Mouse (Mus musculus): ENCODE data around the gene 1700123O20Rik. TPM values are rescaled to one million over a fixed set of nuclear protein-coding genes. Genes with fewer than 3 reads are reported as not detected.
A peak's percentile ranks its signal among the peaks of the same experiment; 100 is the strongest.

Gene 1700123O20Rik
- polyA plus RNA-seq, 1 experiment from 2014 or later = 96.6 TPM

DNA sequence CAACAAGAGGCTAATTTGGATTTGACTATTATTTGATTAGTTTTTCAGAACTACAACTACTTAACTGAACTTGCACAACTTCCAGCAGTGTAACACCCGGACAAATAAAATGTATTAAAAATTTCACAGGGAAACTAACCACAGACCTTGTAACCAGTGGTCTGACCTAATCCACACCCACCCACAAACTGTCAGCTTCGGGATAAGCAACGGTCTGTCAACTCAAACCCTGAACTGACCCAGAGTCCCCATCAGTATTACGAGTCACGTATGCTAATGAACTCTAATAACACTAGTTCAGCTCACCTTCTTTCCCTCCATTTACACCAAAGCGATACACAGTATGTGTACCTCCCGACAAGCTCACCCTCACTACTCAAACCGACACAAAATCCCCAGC, 545 bp upstream of the 1700123O20Rik start:
- no peak for ATAC-seq (ENCODE audit: low FRiP score, low read depth)
- Histone ChIP-seq H3K36me3 (peaks cover 44% of the 10 kb centered on the region), H3K4me3 (peak overlapping the region; percentile 75), H3K4me2 (replicated peaks) (peak overlapping the region; percentile 73), H3K27ac (peak overlapping the region; percentile 96; the same call in 1 of the 2 replicates), H3K4me1 (peaks cover 26% of the 10 kb centered on the region), H3K9ac (peak overlapping the region; percentile 94), H3K27me3 (no peaks in the 10 kb centered on the region), H3K9me3 (no peaks in the 10 kb centered on the region)
- WGBS = 7% methylated on average over 8 of the region's 8 CpGs

GRCm38 (mm10) chr14:54686522-54687143, 617 bp downstream of the 1700123O20Rik start, which contains the start of gene Acin1:
Acin1 (minus strand) TSS chr14:54686931.
- Histone ChIP-seq H3K27me3 (no peaks in the 10 kb centered on the region), H3K27ac (peak within 1 kb of the TSS; percentile 96), H3K4me2 (replicated peaks) (peak within 1 kb of the TSS; percentile 74), H3K36me3 (peaks cover 44% of the 10 kb centered on the region), H3K9ac (peak within 1 kb of the TSS; percentile 94), H3K9me3 (no peaks in the 10 kb centered on the region), H3K4me3 (peak within 1 kb of the TSS; percentile 75), H3K4me1 (peaks cover 26% of the 10 kb centered on the region)
- WGBS = under 1% methylated on average over 44 of the region's 44 CpGs
- peak; percentile 97 for ATAC-seq (ENCODE audit: low FRiP score, low read depth)

DNA sequence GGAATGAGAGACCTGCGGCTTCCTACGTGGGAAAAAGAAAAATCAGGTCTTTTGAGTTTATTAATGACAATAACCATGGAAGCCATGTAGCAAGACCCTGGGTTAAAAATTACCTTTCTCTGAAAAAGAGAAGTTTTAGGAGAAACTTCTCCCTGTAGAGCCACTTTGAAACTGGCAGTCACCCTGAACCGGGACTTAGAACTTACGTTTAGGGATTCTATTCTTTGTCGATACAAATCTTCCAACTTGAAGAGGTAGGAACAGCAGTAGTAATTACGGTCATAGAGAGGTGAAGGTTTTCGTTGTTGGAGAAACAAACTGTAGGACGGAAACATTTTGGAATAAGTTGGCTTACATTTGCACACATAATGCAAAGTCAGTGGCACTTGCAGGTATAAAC, 1.2 kb downstream of the 1700123O20Rik start:
- peak overlapping the region; percentile 69 for H3K27ac ChIP-seq
- peak overlapping the region; percentile 74 for H3K4me2 ChIP-seq (replicated peaks)
- peaks cover 26% of the 10 kb centered on the region for H3K4me1 ChIP-seq
- H3K36me3 ChIP-seq = peaks cover 38% of the 10 kb centered on the region
- ATAC-seq (ENCODE audit: low FRiP score, low read depth) = no peak
- H3K9me3 ChIP-seq = no peaks in the 10 kb centered on the region
- peak overlapping the region; percentile 75 for H3K4me3 ChIP-seq
- 4% methylated on average over 8 of the region's 8 CpGs for WGBS
- peak overlapping the region; percentile 79 for H3K9ac ChIP-seq
- H3K27me3 ChIP-seq = no peaks in the 10 kb centered on the region

DNA sequence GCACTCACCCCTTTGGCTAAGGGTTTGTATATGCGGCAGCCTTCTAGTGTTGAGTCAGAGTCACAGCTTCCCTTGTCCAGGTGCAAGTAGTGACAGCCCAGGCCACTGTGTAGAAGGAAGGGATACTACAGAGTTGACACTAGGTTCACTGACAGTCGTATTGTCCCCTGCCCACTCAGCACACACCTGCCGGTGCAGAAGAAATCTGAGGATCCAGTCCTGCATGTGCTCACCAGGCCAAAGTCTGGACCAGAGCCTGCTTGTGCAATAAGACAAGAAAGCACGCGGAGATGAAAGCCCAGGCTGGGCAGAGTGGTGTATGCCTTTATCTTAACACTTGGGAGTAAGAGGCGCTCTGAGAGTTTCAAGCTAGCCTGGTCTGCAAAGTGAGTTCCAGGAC, 9.0 kb downstream of the 1700123O20Rik start:
- no peaks in the 10 kb centered on the region for H3K27me3 ChIP-seq
- WGBS = 70% methylated on average over 6 of the region's 6 CpGs
- ATAC-seq (ENCODE audit: low FRiP score, low read depth) = no peak

DNA sequence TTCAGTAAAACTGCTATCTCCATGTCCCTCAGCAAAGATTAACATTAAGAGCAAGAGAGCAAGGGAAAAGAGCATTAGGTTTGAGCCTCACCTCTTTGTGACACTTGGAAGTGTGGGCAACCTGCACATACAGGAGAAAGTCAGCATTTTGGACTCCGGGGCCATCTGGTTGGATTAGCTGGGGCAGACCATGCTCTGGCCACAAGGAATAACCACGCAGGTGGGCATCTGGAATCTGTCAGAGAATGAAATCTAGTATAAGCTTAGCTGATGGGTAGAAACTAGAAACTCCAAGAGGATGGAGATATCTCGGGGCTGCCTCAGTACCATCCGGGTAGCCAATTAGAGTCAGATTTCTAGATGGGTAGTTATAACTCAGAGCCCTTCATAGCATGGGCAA, 10.7 kb downstream of the 1700123O20Rik start:
- 71% methylated on average over 4 of the region's 4 CpGs for whole genome bisulfite sequencing
- H3K4me1 ChIP-seq = no peaks in the 10 kb centered on the region
- H3K27me3 ChIP-seq = peaks cover 3% of the 10 kb centered on the region; the same call in 1 of the 2 replicates
- H3K4me2 ChIP-seq (replicated peaks) = no peak overlapping the region
- no peak for ATAC-seq (ENCODE audit: low FRiP score, low read depth)
- H3K4me3 ChIP-seq = no peak overlapping the region
- no peak overlapping the region for H3K27ac ChIP-seq
- H3K9me3 ChIP-seq = no peaks in the 10 kb centered on the region
- H3K9ac ChIP-seq = no peak overlapping the region
- H3K36me3 ChIP-seq = peaks cover 19% of the 10 kb centered on the region

More for the DNA sequence above, 9.0 kb downstream of the 1700123O20Rik start:
- no peak overlapping the region; the same call in 1 of the 2 replicates for H3K9ac ChIP-seq
- H3K9me3 ChIP-seq = no peaks in the 10 kb centered on the region
- H3K4me1 ChIP-seq = no peaks in the 10 kb centered on the region
- no peak overlapping the region for H3K4me3 ChIP-seq
- no peak overlapping the region for H3K27ac ChIP-seq
- H3K4me2 ChIP-seq (replicated peaks) = no peak overlapping the region
- H3K36me3 ChIP-seq = peaks cover 29% of the 10 kb centered on the region

DNA sequence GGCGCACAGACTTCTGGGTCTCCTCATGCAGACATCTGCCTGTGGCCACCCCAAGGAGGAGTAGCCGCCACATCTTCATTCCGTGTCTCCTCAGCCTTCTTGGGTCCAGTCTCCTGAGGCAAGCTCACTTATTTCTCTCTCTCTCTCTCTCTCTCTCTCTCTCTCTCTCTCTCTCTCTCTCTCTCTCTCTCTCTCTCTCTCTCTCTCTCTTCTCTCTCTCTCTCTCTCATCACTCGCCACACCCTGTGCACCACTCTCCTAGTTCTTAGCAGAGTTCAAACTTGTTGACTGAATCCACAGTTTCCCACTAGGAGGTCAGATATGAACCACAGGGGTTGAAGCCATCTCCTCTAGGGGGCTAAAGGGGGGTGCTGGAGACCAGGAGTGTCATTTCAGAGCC, 12.7 kb downstream of the 1700123O20Rik start, which contains the start of gene Gm29776:
Gene Gm29776, minus strand, starts transcription at position 101 of the 400 bp plus-strand sequence.
- Histone ChIP-seq H3K4me1 (no peaks in the 10 kb centered on the region), H3K27me3 (peaks cover 19% of the 10 kb centered on the region), H3K4me2 (replicated peaks) (no peak within 1 kb of the TSS), H3K36me3 (peaks cover 5% of the 10 kb centered on the region; the same call in 1 of the 2 replicates), H3K9me3 (no peaks in the 10 kb centered on the region), H3K4me3 (no peak within 1 kb of the TSS), H3K9ac (peak within 1 kb of the TSS; percentile 25; the same call in 1 of the 2 replicates), H3K27ac (no peak within 1 kb of the TSS)
- 72% methylated on average over 4 of the region's 4 CpGs for WGBS
- ATAC-seq (ENCODE audit: low FRiP score, low read depth) = no peak

DNA sequence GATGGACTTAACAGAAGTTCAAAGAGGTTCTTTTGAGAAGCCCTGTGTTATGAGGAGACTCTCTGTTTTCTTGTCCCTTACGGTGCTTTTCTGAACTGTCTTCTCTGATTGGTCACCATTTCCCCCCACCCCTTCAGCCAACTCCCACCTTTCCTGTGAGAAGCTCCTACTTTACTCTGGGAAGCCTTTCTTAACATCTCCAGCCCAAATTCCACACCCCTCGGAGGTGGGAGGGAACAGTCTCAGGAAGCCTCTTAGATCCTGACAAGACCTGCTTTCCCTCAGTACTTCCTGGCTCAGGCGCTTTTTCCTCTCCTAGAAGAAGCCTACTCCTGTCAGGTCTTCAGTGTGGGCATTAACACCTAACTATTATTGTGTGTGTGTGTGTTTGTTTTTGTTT, 13.6 kb downstream of the 1700123O20Rik start:
- peaks cover 19% of the 10 kb centered on the region for H3K27me3 ChIP-seq
- H3K9me3 ChIP-seq = no peaks in the 10 kb centered on the region
- no peaks in the 10 kb centered on the region for H3K4me1 ChIP-seq
- H3K4me2 ChIP-seq (replicated peaks) = no peak overlapping the region
- ATAC-seq (ENCODE audit: low FRiP score, low read depth) = no peak
- H3K27ac ChIP-seq = no peak overlapping the region
- H3K9ac ChIP-seq = no peak overlapping the region
- no peaks in the 10 kb centered on the region for H3K36me3 ChIP-seq
- no peak overlapping the region for H3K4me3 ChIP-seq
- WGBS = 30% methylated on average over 3 of the region's 3 CpGs

DNA sequence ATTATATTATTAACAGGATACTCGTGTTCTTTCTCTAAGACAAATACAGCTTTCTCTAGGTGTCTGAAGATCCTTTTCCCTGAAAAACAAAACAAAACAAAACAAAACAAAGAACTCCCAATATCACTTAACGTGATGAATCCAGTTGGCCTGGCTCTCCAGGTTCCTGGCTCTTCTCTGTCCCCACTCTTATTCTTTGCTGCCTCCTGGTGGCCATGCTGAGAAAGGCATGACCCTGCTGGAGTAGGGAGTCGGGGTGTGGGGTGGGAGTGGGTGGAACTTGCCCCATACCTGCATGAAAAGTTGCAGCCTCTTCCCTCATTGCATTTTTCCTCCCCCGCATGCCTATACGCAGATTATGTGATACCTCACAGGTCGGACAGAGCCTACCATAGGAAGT, 15.3 kb downstream of the 1700123O20Rik start:
- Histone ChIP-seq H3K27ac (no peak overlapping the region), H3K4me2 (replicated peaks) (no peak overlapping the region)
- 9% methylated on average over 6 of the region's 6 CpGs for WGBS

GRCm38 (mm10) chr14:54703207-54703606, 17.2 kb downstream of the 1700123O20Rik start:
- Histone ChIP-seq H3K4me2 (replicated peaks) (no peak overlapping the region), H3K9me3 (no peaks in the 10 kb centered on the region), H3K36me3 (no peaks in the 10 kb centered on the region), H3K9ac (0 out of 2 replicates have a peak overlapping the region, but pooled peaks have one; percentile 25), H3K27ac (no peak overlapping the region), H3K27me3 (peaks cover 19% of the 10 kb centered on the region), H3K4me1 (peaks cover 11% of the 10 kb centered on the region; the same call in 1 of the 2 replicates), H3K4me3 (no peak overlapping the region)
- ATAC-seq (ENCODE audit: low FRiP score, low read depth) = no peak
- 72% methylated on average over 10 of the region's 10 CpGs for WGBS

More for the DNA sequence above, 15.3 kb downstream of the 1700123O20Rik start:
- Histone ChIP-seq H3K9me3 (no peaks in the 10 kb centered on the region), H3K36me3 (no peaks in the 10 kb centered on the region), H3K27me3 (peaks cover 19% of the 10 kb centered on the region), H3K4me3 (no peak overlapping the region), H3K4me1 (no peaks in the 10 kb centered on the region), H3K9ac (no peak overlapping the region)
- ATAC-seq (ENCODE audit: low FRiP score, low read depth) = no peak

DNA sequence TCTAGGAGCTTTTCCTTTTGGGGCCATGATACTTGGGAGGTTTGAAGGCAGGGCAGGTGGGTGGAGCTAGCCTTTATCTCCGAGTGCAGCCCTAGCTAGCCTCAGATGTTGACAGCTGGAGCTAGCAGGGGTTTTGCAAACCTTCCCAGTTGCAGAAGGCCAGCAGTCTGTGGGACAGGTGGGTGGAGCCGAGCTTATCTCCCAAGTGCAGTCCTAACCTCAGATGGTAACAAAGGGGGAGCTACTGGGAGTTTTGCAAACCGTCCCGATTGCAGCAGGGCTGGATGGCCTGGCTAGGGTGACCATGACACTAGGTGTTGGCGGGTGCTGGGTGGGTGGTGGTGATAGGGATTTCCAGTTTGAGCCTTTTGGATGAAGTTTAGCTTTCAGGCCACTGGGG, 19.8 kb downstream of the 1700123O20Rik start:
- ATAC-seq (ENCODE audit: low FRiP score, low read depth) = no peak
- no peaks in the 10 kb centered on the region for H3K36me3 ChIP-seq
- no peak overlapping the region for H3K4me3 ChIP-seq
- H3K4me1 ChIP-seq = peaks cover 11% of the 10 kb centered on the region; the same call in 1 of the 2 replicates
- 56% methylated on average over 5 of the region's 5 CpGs for WGBS
- no peak overlapping the region for H3K9ac ChIP-seq
- no peak overlapping the region for H3K4me2 ChIP-seq (replicated peaks)
- no peak overlapping the region for H3K27ac ChIP-seq
- no peaks in the 10 kb centered on the region for H3K9me3 ChIP-seq
- peaks cover 19% of the 10 kb centered on the region for H3K27me3 ChIP-seq

DNA sequence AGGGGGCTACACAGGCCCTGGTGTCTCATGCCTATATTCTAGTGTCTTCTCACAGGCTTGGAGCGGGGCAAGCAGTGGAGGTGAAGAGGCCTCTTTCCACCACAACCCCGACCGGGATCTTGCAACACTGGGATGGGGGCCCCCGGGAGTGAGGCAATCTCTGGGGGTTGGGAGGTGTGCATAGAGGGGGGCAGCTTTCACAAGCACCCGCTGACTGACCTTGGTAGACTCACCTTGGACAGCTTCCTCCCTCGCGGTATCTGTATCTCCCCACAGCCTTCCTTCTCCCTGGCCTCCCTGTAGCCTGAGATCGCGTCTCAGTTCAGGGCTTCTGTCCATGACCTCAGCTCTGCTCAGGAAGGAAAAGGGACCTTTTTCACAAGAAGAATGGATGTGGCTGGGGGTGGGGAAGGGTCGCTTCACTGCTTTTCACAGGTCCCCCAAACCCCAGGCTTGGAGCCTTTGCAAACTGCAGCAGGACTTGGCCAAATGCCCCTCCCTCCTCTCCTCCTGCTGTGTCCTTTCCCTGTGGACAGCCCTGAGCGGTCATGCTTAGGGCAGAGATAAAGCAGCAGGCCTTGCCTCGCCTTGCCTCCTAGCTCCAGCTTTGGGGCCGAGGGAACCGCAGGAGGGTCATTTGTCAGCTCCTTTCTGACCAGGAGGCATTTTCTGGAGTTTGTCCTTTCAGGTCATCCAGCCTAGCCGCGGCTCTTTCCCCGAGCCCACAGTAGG, 20.7 kb downstream of the 1700123O20Rik start:
- H3K4me3 ChIP-seq = no peak overlapping the region
- no peak overlapping the region for H3K4me2 ChIP-seq (replicated peaks)
- ATAC-seq (ENCODE audit: low FRiP score, low read depth) = no peak
- H3K36me3 ChIP-seq = no peaks in the 10 kb centered on the region
- no peaks in the 10 kb centered on the region for H3K9me3 ChIP-seq
- peak overlapping the region; percentile 19; the same call in 1 of the 2 replicates for H3K9ac ChIP-seq
- H3K27ac ChIP-seq = no peak overlapping the region
- WGBS = 65% methylated on average over 17 of the region's 17 CpGs
- H3K4me1 ChIP-seq = peaks cover 11% of the 10 kb centered on the region; the same call in 1 of the 2 replicates
- peaks cover 16% of the 10 kb centered on the region for H3K27me3 ChIP-seq

DNA sequence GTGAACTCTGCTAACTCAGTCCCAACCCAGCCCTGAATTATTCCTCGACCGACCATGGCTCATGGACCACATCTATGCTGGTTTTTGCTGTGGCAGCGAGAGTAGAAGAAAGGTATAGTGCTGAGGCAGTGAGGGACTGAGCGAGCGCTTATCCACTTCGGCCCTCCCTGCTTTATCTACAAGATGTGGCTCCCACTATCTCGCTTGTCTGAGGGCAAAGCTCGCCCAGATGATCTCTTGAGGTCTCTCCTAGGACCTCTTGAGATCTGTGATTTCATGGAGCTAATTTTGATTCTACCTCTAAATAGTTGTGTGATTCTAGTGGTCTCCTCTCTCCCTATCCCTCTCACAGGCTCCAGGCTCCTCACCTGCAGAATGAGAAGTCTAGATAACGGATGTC, 23.0 kb downstream of the 1700123O20Rik start:
- Histone ChIP-seq H3K4me2 (replicated peaks) (no peak overlapping the region), H3K9me3 (no peaks in the 10 kb centered on the region), H3K4me1 (peaks cover 11% of the 10 kb centered on the region; the same call in 1 of the 2 replicates), H3K27me3 (no peaks in the 10 kb centered on the region), H3K36me3 (no peaks in the 10 kb centered on the region), H3K27ac (no peak overlapping the region), H3K4me3 (no peak overlapping the region), H3K9ac (no peak overlapping the region)
- no peak for ATAC-seq (ENCODE audit: low FRiP score, low read depth)
- 83% methylated on average over 9 of the region's 9 CpGs for WGBS
